Mouse (Mus musculus) hematopoietic stem cell, adult 5-6 weeks (primary cell): ENCODE measurements around the gene Blzf1. TPM values are rescaled to one million over a fixed set of nuclear protein-coding genes. Genes with fewer than 3 reads are reported as not detected.

Experiments
- ATAC-seq, 2 experiments: fragments of 125-278 bp in 1 of 2; replicated peaks in 1 of 2; 2 replicates each; pipeline ENCODE4 v1.8.0; 2016 to 2017; ENCODE audit warnings: inconsistent platforms in 2 of 2, mild to moderate bottlenecking in 2 of 2, moderate number of reproducible peaks in 2 of 2, low read depth in 1 of 2, moderate TSS enrichment in 1 of 2; ENCODE audit not compliant: low FRiP score in 2 of 2, poor library complexity in 2 of 2, severe bottlenecking in 2 of 2, insufficient read depth in 1 of 2, low TSS enrichment in 1 of 2
- total RNA-seq: library from RNA; stranded (forward); fragments of 172-1452, 232-1000 nt; gene quantifications from 2 replicates; pipeline ENCODE4 v1.2.3, GENCODE M21; 2017

Blzf1 gene
- total RNA-seq, 1 experiment from 2014 or later = 56.4 TPM

GRCm38 (mm10) chr1:164307922-164308321 lies 633 bp upstream of the Blzf1 start:
- ATAC-seq = no peak

- no peak for ATAC-seq
These were observed 3.5 kb downstream of the Blzf1 start, which contains the start of gene Nme7 for GRCm38 (mm10) chr1:164303821-164304220. Nme7 (plus strand) TSS chr1:164304121.

DNA sequence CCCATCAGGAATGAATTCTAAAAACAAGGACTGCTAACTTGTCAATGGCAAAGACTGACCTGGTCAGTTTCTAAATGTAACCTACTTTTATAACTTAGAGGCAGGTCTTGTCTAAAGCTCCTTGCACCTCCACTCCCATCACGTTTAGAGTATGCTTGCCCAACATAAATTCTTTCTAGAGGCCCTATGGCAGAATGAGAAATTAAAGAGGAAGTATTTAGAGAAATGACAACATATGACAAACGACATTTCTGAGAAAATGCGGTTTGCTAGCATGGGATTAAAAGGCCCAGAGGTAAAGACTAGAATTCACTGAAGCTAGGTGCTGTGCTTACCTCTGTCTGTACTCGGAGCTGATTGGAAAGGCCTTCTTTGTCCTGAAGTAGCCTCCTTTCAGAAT lies 5.3 kb downstream of the Blzf1 start:
- peak; percentile 51 to 61; a peak in 2 of 4 replicates for ATAC-seq

DNA sequence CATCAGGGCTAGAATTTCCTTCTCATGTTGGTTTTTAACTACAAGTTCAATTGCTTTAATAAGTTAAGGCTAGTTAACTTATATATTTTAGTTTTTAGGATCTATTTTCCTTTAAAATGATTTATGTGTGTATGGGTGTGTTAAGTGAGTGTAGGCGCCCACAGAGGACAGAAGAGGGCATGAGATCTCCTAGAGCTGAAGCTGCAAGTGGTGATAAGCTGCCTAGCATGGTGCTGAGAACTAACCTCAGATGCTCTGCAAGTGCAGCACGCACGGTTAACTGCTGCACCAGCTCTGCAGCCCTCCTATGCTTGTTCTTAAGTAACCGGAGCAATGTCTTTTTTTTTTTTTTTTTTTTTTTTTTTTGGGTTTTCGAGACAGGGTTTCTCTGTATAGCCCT lies 10.8 kb downstream of the Blzf1 start:
- no peak for ATAC-seq

GRCm38 (mm10) chr1:164294071-164294470 lies 13.2 kb downstream of the Blzf1 start:
- no peak for ATAC-seq

DNA sequence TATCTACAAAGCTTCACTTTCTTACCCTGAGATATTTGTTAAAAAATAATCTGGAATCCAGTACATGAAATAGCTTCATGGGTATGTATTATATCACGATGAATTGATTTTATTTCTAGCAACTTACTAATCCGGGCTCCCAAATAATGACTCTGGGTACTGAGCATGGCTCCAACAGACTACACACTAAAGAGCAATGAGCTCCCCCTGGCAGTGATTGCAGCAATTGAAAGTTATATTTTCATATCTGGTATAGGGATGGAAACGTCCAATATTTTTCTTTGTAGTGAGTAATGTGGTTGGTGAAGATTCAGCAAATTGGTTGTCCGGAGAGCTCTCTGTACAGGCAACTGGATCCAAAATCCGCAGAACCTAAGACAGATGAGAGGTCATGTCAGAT lies 15.2 kb downstream of the Blzf1 start:
- no peak for ATAC-seq

- no peak for ATAC-seq
These were observed 19.9 kb downstream of the Blzf1 start for GRCm38 (mm10) chr1:164287406-164287805.

DNA sequence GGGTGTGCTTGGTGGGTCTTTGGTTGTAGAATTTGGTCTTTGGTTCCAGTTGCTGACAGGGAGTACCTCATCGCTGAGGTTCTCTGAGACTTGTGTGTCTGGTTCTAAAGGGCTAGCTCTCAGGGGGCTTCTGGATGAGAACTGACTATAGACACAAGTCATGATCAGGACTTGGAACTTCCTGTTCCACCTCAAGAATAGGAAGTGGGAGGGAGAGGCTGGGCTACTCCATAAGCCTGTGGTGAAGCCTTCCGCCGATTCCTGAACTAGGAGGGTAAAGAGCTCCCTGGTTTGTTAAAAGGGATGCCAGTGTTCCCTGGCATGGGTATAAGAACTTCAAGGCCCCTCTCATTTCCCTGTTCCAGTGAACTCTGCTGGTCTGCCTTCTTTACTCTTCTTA lies 23.3 kb downstream of the Blzf1 start:
- ATAC-seq = no peak

DNA sequence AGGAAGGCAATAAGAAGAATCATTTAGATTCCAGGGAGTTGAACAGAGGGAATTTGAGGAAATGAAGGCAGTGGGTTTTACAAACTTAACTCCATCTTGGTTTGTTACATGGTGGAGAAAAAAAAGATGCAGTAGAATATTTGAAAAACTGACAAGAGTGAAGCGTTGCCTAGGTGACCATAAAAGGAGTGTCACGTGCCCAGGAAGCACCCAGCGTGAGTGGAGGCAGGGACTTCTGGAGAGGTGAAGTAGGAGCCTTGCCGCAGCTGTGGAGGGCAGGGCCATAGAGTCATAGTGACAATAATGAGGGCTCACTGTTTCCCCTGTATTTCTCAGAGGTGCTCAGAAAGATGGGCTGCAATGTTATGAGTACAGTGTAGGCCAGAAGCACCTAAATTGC lies 28.0 kb downstream of the Blzf1 start:
- ATAC-seq = no peak

- no peak for ATAC-seq
These were observed 30.7 kb downstream of the Blzf1 start for GRCm38 (mm10) chr1:164276552-164276951.

DNA sequence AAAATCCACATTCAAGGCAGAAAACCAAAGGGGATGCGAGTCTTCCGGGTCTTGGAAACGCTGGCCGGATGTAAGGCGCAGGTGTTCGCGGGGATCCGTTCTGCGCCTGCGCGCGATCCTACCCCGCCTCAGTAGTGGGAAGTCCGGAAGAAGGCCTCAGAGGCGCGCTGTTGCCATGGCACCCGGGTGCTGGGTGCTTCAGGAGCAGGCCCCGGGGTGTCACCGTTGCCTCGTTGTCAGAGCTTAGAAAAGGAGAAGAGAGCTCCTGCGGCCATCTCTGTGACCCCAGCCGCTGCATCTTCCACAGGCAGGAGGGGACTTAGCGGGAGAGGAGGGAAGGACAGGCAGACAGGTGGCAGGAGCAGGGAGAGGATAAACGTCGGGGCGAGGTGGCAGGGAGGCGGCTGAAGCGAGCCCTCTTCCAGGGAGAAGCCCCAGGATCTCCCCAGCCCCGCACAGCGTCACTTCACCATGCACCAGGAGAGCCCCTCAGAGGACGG lies 31.8 kb downstream of the Blzf1 start, which contains the start of gene Ccdc181:
Ccdc181 (plus strand) TSS at position 131 of the 500 bp plus-strand sequence.
- peak; percentile 99 for ATAC-seq

DNA sequence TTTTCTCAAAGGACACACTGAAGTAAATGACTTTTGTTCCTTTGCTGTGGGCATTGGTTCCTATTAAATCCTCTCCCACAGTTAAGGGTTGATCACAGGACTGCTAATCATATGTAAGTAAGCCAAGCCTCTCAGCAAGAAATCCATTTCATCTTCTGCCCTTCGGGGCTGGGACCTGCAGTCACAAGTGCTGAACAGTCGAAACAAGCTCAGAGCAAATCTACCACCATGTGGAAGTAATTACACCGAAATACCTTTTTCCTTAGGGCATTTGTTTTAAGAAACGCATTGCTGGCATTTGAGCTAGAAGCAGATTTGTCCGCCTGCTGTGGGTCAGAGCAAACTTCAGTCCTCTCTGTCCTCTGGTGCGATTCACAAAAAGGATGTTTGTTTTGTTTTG lies 33.6 kb downstream of the Blzf1 start:
- no peak for ATAC-seq

- ATAC-seq = no peak
These were observed 36.3 kb downstream of the Blzf1 start for GRCm38 (mm10) chr1:164270941-164271340.

DNA sequence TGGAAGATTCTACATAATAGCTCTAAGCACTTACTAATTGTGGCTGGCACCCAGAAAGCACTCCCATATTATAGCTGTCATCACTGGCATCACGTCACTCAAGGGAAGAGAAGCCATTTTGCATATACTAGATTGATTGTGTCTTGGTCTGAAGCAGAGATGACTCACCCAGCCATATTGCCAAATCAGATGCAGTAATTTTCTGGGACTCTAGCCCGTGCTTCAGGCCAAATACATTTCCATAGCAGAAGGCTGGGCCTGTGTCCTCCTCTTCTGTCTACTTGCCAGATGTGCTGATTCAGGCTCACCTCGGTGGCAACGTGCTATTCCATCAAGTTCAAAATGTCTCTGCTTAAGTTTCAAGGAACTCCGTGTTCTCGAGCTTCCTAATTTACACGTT lies 45.7 kb downstream of the Blzf1 start:
- ATAC-seq = no peak

- no peak for ATAC-seq
These were observed 46.9 kb downstream of the Blzf1 start for GRCm38 (mm10) chr1:164260171-164261028.

DNA sequence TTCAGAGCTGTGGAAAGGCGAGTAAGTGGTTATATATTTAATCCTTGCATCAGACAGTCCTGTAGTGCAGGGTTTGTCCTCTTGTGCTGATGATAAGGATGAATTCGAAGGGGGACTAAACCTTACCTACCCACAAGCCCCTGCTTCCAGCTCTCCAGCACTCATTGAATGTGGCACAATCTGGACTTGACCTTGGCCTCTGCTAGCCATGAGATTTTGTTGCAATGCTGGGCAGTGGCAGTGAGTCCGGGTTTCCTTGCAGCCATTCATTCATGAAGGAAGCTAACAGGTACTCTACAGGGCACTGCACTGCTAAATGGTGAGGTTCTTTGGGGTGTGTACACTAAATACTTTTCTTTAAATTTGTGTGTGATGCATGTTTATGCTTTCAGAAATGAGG lies 52.5 kb downstream of the Blzf1 start:
- ATAC-seq = no peak

DNA sequence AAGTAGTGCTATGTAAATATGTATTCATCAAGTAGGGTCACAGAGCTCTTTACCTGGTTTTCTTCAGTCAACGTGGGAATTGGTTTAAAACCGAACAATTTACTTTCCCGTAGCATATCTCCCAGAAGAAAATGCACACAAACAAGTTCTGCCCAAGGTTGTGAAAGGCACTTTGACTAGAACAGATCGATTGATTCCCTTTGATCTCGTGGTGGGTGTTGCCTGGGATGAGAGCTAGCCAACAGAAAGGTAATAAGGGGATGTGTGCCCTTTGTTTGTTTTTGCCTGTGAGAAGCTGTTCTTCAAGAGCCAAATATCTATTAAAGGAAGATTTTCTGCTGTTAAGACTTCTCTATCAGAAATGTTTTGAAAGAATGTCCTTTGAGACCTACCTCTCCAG lies 54.7 kb downstream of the Blzf1 start:
- no peak for ATAC-seq

DNA sequence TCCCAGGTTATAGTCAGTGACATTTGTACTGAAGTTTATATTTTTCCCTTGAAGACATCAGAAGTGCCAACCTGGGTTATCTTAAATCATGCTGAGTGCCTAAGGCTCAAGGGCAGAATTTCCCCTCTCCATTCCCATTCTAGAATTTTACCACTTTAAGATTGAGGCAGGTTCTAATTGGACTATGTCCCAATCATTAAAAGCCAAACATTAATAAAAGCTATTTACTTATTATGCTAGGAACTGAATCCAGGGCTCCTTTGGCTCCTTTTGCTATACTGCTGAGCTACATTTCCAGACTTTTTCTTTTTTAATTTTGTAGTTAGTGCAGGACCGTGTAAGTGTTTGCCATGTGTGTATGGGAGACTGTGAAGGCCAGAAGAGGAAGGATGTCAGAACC lies 55.9 kb downstream of the Blzf1 start:
- no peak for ATAC-seq
